Mouse (Mus musculus) lung, adult 2 months (tissue): Measurements from ENCODE around the gene Mettl23.

Source experiments
- CTCF ChIP-seq: fragments of 200-500 bp; IDR thresholded peaks from 2 replicates; pipeline ENCODE4 v1.5.1; 2011; ENCODE audit warnings: mild to moderate bottlenecking, low read length, control low read depth; ENCODE audit not compliant: insufficient read depth
- POLR2A ChIP-seq: fragments of 200-500 bp; IDR thresholded peaks from 2 replicates; pipeline ENCODE4 v1.6.1; 2011; ENCODE audit warnings: low read depth, mild to moderate bottlenecking, control low read depth, low read length, borderline replicate concordance; ENCODE audit errors: extremely low read depth

DNA sequence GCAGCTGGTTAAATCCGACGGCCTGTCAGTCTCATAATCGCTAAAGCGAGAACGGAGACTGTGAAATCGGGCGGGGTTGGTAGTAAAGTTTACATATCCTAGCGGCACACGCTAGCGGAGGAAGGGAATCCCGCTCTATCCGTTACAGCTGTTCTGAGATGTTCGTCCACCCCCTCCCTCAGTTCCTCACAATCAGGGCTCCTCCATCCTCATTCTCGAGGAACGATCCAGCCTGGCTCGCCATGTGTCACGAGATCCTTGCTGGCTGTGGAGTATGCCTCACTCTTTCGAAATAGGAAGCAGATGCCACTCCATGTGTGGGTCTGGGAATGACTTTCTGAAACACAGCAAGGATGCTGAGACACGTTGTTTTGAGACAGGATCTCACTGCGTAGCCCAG is 30.9 kb downstream of the Mettl23 start:
- TF ChIP-seq CTCF (no peak), POLR2A (no peak)
